Mouse (Mus musculus): Measurements from ENCODE around the gene Kcnip4.

The Kcnip4 gene

DNA sequence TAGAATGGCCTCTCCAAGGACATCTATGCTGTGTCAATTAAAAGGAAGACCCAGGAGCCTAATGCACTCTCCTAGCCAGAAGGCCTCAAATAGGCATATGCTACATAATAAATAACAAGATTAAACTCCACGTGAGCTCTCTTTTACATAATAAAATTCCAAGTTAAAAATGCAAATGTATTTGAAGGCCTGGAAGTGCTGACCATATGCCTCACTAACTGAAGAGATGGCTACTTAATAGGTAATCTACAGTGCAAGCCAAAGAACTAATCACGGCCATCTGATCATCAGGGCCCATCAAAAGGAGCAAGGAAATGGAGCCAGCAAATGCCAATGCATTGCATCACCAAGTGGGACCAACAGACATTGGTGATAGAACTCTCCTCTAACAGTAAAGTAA lies 277.6 kb downstream of the Kcnip4 start:
- DNase-seq (ENCODE audit: low spot score in 2 of 2), result no peak

DNA sequence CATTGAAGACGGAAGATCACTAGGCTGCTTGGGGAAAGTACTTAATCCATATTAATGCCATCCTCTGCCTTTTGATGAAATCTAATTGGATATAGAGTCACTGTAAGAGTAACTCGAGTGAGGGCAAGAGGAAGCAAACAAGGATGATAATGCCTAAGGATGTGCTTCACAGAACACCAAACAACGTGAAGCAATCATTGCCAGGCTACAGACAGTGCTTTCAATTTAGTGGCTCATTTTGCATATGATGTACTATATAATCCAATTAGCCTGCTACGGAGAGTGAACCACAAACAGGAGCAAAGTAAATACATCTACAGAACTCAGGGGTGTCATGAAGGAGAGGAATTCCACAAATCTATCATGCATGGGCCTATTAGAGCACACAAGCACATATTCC lies 280.3 kb downstream of the Kcnip4 start:
- no peak for DNase-seq (ENCODE audit: low spot score in 2 of 2)

DNA sequence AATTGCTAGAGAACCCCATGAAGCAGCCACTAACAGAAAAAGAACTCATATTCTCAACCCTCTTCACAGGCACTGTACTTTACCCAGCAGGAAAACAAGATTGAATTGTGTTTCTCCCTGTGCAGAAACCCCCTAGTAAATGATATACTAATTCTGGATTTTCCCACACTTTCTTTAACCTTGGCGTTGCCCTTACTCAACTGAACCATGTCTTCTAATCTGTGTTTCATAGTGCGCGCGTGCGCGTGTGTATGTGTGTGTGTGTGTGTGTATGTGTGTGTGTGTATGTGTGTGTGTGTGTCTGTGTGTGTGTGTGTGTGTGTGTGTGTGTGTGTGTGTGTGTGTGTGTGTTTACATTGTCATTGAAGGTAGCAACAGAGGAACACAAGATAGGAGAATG lies 283.0 kb downstream of the Kcnip4 start:
- no peak for DNase-seq (ENCODE audit: low spot score in 2 of 2)

DNA sequence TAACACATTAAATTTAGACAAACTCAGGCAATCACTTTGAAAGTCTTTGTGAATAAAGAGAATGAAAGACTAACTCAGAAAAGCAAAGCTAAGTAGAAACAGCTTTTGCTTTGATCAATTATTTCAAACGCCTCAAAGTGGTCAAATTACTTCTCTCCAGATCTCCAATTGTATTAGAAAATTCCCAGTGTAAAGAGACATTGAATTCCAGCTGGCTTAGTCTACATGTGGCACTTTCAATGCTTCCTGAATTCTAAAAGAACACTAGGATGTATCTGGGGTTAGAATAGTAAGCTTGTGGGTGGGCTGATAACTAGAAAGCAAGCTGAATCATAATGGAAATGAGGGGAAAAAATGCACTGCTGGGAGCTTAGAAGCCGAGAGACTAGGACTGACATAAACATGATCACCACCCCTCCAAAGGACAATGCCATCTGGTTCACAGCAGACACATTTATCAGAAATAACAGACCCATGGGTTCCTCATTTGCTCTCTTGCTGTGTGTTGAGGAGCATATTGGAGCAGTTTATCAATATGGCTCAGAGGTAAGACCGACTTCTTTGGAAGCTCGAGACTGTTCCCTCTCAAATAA lies 323.4 kb downstream of the Kcnip4 start:
- no peak for DNase-seq (ENCODE audit: low spot score in 2 of 2)

DNA sequence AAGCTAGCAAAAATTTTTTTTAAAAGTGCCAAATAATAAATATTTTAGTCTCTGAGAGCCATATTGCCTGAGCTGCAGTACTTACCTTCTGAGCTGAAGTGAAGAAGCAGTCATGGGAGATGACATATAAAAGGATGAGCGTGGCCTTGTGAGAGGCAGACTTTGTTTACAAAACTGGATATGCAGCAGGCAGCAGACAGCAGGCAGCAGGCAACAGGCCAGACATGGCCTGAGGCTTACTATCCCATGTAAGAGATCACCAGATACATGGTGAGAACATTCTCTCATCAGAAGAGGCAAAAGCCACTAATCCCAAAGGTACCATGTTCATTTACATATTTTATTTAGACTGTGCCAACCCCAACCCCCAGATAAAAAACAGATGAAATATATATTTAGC lies 336.5 kb downstream of the Kcnip4 start:
- DNase-seq (ENCODE audit: low spot score in 2 of 2), result no peak

DNA sequence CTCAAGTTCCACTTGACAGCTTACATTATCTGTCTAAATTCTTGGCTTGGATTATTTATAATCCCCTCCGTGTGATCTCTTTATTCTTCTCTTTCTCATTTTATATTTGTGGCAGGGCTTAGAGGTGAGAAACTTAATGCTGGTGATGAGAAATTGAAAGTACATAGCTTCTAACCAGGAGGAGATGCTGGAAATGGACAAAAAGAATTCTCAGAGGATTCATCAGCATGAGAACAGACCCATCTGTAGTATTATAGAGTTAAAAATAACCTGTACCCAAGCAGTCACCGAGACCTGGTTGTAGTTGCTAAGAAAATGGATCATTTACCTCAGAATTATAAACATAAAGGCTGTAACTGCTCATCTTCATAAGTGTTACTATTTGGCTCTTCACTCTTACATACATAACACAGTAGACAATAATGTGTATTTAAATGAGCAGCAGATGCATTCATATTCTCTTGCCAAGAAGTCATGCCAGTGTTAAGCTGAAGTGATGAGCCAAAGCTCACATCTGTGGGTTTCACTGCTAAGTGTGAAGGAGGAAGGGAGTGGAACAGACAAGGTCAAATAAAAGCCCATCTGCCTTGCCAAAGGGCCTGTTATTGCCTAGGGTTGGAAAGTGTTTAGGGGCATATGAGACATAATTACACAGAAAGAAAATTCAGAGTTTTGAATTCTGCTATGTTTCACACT lies 374.4 kb downstream of the Kcnip4 start:
- no peak for DNase-seq (ENCODE audit: low spot score in 2 of 2)

DNA sequence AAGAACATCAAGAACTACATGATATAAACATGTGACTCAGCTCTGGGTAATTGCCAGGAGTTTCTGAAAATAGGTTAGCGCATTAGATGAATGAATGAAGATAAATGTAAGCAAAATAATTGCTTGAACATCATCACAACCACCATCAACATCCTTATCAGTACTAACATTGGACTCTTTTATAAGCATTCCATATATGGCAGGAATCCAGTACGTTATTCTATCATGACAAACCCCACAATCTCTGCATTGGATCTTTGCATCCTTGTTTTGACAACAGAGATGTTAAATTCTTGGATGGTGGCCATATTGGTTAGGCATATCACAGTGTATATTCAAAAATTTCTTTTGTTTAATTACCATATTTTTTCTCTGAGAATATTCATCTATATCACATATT lies 375.0 kb downstream of the Kcnip4 start:
- DNase-seq (ENCODE audit: low spot score in 2 of 2), result no peak

DNA sequence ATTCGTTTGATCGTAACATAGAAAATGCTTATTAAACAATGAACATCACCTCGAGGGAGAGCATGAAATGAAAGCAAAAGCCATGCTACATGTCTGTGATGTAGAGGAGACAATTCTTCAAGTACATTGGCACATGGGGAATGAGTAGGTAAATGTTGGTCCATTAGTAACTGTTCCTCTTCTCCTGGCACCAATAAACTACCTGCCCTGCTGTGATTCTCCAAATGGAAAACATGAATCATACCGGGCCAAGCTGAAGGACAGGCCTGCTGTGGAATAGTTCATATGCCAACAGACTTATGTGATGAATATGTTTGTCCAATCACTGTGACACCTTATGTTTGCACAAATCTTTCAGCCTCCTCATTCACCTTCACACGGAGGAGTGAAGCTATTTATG lies 429.3 kb downstream of the Kcnip4 start:
- DNase-seq (ENCODE audit: low spot score in 2 of 2), result no peak

DNA sequence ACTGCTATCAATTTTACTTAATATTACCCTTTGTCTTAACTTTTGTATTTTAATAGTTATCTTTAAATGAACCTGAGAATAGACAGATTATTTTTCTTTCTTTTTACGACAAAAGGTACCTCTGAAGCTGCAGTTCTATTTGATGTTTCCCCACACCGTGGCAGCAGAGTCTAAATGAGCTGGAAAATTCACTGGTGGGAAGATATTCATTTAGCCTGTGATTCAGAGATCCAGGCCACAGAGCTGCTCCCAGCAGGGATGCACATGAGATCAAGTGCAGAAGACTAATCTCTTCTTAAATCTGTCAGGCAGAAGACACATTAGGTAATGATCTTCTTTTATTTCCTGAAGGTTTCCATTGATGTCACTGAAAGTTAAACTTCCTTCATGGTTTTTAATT lies 429.8 kb downstream of the Kcnip4 start:
- no peak for DNase-seq (ENCODE audit: low spot score in 2 of 2)

DNA sequence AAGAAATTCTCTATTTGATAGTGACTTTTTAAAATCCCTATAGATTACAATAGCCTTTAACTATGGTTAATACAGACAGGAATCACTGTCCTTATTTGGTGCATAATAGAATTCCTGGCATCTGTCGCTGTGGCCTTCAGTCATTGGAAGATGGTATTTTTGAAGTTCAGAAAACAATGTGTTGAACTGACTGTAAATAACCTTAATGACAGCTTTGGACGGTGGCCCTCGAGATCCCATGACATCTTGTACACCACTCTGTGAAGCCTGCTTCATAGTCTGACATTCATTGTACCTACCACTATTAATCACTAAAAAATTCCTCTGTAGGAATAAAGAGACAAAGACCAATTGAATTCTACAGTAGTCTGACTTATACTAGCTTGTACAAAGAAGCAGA lies 430.4 kb downstream of the Kcnip4 start:
- DNase-seq (ENCODE audit: low spot score in 2 of 2), result no peak

DNA sequence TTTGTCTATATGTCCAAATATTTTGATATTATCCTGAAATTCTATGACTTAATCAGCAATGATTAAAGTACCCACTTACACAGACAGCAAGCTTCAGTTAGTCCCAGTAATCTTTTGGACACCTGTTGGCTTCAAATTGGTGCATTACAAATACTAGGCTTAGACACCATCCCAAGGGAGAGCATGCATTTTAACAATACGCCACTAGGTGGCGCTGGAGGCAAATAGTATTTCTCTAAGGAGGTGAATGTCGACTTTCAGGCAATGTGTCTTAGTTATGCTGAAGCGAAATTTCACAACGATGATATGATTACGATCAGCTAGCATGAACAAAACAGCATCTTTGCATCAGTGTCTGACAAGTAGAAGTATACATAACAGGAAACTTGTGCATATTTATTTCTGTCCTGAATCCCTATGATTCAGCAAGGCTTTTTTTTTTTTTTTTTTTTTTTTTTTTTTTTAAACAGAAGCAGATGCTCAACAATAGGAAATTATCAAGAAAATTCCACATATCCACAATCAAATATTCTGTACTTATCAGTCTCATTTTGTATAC lies 434.5 kb downstream of the Kcnip4 start:
- DNase-seq (ENCODE audit: low spot score in 2 of 2), result peak; percentile 38 to 74

DNA sequence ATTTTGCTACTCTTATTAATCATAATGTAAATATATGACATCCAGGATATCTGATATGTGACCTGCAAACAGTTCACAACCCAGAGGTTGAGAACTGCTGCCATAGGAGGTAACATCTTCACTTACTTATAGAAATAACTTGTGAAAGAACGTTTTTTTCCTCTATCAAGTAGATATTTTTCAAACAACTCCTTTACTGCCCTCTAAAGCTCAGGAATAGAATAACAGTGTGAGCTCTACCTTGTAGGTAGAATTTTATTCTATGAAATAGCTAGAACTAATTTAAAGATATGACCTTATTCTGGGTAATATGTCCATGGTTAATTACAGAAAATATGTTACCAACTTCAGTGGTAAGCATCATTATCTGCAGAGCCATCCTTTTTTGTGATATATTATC lies 459.1 kb downstream of the Kcnip4 start:
- DNase-seq (ENCODE audit: low spot score in 2 of 2), result no peak

DNA sequence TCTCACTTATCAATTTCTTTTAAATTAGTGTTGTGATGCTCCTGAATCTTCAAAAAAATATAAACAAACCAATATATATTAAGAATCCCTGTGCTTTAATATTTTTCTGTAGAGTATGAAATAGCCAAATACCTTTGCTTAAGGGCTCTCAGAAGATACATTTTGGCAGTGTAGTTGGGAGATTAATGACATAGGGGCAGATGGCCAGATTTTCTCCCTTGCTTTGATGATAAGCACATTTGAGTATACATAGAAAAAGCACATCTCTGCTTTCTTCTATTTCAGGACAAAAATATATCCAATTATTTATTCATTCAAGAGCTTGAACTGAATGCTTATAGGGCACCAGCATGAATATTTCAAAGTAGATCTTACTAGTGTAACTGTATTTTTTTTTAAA lies 465.8 kb downstream of the Kcnip4 start:
- no peak for DNase-seq (ENCODE audit: low spot score in 2 of 2)

DNA sequence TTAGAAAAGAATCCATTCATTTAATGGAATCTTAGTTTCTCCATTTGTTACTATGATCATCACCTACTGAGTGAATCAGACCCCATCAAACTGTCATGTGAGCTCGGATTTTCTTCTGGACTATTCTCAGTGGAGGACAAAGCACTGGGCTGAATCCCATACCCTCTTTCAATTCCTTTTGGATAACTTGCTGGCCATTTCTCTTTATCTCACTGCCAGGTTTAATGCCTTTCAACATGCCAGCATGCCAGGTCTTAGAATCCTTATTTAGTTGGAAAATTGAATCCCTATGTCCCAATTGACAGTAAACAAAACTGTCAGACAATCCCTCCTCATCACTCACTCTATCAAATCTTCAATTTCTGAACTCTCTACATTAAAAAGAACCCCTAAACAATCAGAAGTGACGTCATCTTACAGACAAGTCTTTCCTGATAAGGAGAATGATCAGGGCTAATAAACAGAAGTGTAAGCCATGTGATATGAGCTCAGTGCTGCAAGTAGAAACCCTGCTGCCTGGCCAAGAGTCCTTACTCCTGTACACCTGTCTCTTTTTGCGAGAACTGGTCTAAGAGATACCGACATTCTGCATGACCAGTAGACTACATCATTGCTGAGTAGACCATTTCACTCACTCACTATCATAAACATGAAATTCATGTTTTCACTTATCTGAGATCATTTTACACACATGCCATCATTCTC lies 466.9 kb downstream of the Kcnip4 start:
- no peak for DNase-seq (ENCODE audit: low spot score in 2 of 2)

DNA sequence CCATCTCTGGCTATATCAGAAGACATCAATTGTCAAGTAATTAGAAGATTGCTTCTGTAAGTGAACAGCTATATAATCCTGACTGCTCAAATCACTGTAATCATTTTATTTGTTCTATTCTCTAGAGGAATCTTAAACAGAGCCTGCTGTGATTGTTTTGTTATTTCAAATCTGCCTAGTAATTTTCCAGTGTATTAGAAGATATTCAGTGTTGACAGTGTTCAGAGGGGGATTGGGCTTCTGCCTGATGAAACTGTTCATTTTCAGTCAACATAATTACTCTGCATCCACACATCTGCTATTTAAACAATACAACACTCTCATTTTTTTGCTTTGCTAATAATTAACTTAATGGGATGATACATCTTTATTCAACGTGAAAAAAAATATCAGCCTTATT lies 476.7 kb downstream of the Kcnip4 start:
- DNase-seq (ENCODE audit: low spot score in 2 of 2), result no peak

DNA sequence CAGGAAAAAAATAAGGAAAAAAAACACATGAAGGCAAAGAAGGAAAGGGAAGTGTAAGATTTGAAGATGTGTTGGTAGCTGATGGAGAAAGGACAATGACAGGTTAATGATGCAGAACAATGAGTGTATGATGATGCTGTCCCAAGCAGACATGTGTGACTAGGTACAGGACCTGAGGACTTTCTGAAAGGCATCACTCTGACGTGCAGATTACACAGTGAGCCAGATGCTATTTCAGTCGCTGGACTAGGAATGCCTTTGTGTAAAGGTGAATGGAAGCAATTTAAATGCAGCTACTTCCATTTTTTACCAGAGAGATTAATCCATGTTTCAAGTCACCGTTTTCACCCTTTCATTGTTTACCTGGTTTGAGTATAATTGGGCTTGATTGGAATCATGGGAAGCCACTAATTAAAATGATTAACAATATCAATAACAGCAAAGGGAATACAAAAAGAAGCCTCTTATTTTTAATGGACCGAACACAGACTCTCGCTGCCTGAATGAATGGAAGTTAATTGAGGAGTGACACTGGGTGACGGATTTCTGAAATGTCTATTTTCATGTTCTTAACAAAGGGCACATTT lies 483.4 kb downstream of the Kcnip4 start:
- no peak for DNase-seq (ENCODE audit: low spot score in 2 of 2)

DNA sequence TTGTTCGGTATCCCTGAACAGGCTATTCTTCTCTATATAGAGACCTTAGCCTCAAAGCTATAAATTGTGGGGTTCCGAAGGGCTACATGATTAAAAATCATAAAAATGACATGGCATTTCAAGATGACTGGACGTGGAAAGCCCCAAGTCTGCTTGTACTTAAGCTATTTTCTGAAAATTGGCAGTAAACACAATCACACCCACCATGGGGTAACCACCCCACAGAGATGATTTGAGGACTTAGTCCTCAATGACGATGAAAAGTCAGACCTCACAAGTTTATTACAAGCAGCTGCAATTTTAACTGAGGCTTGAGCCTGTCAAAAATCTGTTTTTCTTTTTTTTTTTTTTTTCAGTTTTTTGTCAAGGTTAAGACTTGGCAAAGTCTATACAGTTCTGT lies 527.3 kb downstream of the Kcnip4 start:
- no peak for DNase-seq (ENCODE audit: low spot score in 2 of 2)

DNA sequence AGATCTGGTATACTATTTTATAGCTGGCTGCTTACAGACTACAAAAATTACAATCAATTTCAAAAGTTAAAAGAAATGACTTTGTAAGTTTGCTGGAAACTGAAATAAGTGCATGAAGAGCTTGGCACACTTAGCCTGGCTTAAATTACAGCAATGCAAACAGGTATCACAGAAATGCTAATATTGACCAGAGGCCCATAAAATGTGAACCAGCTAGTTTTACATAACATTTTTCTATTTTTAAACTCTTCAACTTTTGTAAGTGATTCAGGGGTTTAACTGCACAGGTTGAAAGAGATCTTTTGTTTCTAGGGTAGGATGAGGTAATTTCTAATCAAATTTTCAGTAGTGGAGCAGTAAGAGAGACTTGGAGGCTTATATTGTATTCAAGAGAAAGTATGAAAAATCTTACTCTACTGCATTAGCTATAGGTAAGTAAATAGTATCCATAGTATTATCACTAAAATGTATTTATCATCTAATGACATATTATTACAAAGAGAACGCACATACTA lies 535.5 kb downstream of the Kcnip4 start:
- DNase-seq (ENCODE audit: low spot score in 2 of 2), result no peak

DNA sequence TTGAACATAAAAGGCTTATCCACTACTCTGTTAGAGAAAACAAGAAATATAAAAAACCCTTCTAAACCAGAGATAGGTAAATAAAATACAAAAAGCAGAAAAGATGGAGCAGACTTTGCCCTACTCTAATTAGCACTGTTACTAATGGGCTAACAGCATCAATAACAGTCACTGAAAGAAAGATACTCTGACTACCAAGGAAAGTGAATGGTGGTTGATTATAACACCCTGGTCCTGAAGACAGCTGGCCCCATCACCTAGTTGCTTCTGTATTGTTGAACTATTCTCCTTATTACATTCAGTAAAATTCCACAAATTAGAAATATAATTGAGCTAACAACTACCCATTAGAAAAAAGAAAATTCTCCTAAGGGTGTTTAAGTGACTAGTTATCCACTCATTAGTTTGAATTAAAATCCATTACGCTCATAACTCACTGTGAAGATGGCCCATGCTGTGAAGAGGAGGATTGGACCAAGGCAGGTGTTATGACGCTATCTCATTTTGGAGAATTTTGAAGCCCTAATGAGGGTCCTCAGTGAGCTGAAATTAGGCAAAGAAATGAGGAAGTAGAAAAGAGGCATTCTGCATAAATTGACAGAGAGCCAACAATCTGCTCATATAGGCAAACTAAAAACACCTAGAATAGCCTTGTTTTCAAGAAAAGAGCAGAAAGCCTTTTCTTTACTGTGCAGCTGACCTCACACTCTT lies 582.2 kb downstream of the Kcnip4 start:
- no peak for DNase-seq (ENCODE audit: low spot score in 2 of 2)

DNA sequence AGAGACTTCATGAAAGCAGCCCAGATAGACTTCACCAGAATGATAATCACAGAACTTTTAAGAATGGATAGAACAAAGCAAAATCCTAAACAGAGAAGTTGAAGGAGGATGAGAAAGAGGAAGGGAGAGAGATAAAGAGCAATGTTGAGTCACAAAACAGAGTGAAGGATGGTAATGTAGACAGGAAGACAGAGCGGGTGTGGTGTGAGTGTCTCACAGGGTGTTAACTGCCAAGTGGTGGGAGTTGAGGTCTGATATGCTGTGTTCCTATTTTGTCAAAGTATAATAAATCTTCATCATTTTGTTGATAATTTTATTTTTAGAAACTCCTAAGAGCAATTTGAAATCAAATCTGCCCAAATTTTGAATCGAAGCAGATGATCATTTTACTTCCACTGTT lies 592.8 kb downstream of the Kcnip4 start:
- no peak for DNase-seq (ENCODE audit: low spot score in 2 of 2)

DNA sequence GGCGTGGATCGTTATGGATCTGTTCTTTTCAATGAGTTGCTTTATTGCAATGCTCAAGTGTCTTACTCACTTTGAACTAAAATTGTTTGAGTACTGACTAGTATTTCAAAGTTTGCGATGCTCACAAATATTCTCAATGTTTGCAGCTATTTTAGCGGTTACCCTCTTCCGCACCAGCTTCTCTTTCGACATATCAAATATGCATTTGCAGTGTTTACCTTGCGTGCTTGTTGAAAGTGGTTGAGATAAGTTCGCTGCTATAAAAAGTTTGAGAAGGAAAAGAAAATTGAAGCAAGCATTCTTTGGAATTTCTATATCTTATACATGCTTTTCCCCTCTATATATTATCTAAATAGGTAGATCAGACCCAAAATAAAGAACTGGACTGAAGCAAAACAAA lies 634.5 kb downstream of the Kcnip4 start:
- DNase-seq (ENCODE audit: low spot score in 2 of 2), result no peak
